Mouse (Mus musculus) kidney, adult 2 months (tissue): ENCODE measurements around the gene Kdm5a.

Experiments used
- CTCF ChIP-seq: fragments of 200-500 bp; conservative IDR thresholded peaks from 2 replicates; pipeline ENCODE4 v1.5.1; 2011; ENCODE audit warnings: low read depth, mild to moderate bottlenecking, control low read depth, low read length, moderate library complexity, mixed read lengths; ENCODE audit not compliant: insufficient read depth, insufficient read length
- POLR2A ChIP-seq: fragments of 200-500 bp; IDR thresholded peaks from one replicate; pipeline ENCODE4 v1.6.1; 2011; ENCODE audit warnings: low read depth, low read length, control low read depth

DNA sequence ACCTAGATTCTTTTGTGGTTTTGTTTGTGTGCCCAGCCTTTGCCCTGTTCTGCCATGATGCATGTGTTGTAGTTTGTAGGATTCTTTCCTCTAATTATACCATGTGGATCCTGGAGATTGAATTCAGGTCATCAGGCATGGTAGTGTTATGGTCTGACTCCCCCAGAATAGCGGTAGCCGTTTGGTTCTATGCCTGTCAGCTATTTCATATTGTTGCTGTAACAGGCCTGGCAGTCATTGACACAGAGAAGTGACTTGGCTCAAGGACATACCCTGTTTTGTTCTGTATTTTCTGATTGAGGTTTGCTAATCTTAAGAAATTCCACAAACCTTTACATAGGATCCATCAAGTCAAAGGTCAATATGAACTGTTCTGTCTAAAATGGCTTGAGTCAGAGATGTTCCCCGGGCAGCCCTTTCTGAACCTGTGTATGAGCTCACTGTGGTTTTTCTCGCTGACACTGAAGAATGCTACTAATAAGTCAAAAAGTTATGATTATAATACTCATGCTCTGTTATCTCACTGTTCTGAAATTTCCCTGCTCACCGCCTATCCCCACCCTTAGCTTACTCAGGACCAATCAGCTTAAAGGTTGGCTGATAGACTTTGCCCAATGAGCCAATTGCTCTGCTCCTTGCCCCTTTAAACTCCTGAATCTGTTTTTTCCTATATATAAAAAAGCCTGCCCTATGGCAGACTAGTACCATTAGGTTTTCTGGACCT, 31.9 kb downstream of the Kdm5a start:
- TF ChIP-seq POLR2A (no peak), CTCF (no peak)
